Mouse (Mus musculus) macrophage (primary cell): ENCODE measurements around the gene Slc18a3. TPM values are rescaled to one million over a fixed set of nuclear protein-coding genes. Genes with fewer than 3 reads are reported as not detected.

Experiments
- H3K27ac ChIP-seq: fragments of 350-480 bp; formaldehyde crosslinking; 2 replicates; pipeline ENCODE4 v1.9.0; 2021
- H3K36me3 ChIP-seq: fragments of 350-480 bp; formaldehyde crosslinking; 2 replicates; pipeline ENCODE4 v1.9.0; 2021; ENCODE audit errors: inconsistent target
- H3K4me3 ChIP-seq: fragments of 350-480 bp; formaldehyde crosslinking; 2 replicates; pipeline ENCODE4 v1.9.0; 2021; ENCODE audit errors: inconsistent target
- H3K79me2 ChIP-seq: fragments of 350-480 bp; formaldehyde crosslinking; 2 replicates; pipeline ENCODE4 v1.9.0; 2021; ENCODE audit errors: inconsistent target
- WGBS: methylation state at CpG from one replicate; pipeline ENCODE4 v1.1.7; 2026; ENCODE audit warnings: inconsistent platforms; ENCODE audit not compliant: missing documents; 5-methylcytosine and 5-hydroxymethylcytosine counted together
- polyA plus RNA-seq: library from polyadenylated mRNA; stranded (reverse); fragments of 250-400 nt; gene quantifications from 3 replicates; pipeline ENCODE4 v1.2.4, GENCODE M21; 2018; ENCODE audit warnings: inconsistent platforms
- total RNA-seq, 78 experiments: library from RNA; depleted of rRNA; stranded (reverse); fragments of 250-400 nt; gene quantifications; 1 replicate in 9 of 78; 2 replicates in 24 of 78; 3 replicates in 43 of 78; 4 replicates in 2 of 78; pipeline ENCODE4 v1.2.4; 2018; ENCODE audit warnings: inconsistent platforms in 56 of 78

Gene Slc18a3
- not detected for total RNA-seq (2018; cell fraction: chromatin; rRNA removed)
- not detected for total RNA-seq (2018; cell fraction: cytosol; rRNA removed)
- total RNA-seq (2018; cell fraction: nucleus; rRNA removed): not detected
- polyA plus RNA-seq: not detected in 3 replicates

- H3K79me2 ChIP-seq: no peaks in the 10 kb centered on the region
- no peak within 1 kb of the TSS for H3K27ac ChIP-seq
- WGBS: 4% methylated on average over 47 of the region's 70 CpGs
- no peaks in the 10 kb centered on the region for H3K36me3 ChIP-seq
- no peak within 1 kb of the TSS for H3K4me3 ChIP-seq
Observed at GRCm38 (mm10) chr14:32464601-32465505, at the start of gene Slc18a3. Gene Slc18a3, minus strand, starts transcription at chr14:32464850.

- under 1% methylated on average over 52 of the region's 62 CpGs for WGBS
- no peak within 1 kb of the TSS for H3K27ac ChIP-seq
- peaks cover 12% of the 10 kb centered on the region; the same call in 1 of the 2 replicates for H3K36me3 ChIP-seq
- H3K79me2 ChIP-seq: peaks cover 31% of the 10 kb centered on the region; the same call in 1 of the 2 replicates
- H3K4me3 ChIP-seq: peak within 1 kb of the TSS; percentile 64
Observed at GRCm38 (mm10) chr14:32513336-32514032, 48.8 kb upstream of the Slc18a3 start, which contains the start of gene Ercc6. Gene Ercc6, plus strand, starts transcription at chr14:32513521.

GRCm38 (mm10) chr14:32512912-32513311 lies 48.3 kb upstream of the Slc18a3 start:
- 61% methylated on average over 9 of the region's 9 CpGs for WGBS
- Histone ChIP-seq H3K4me3 (no peak overlapping the region), H3K79me2 (peaks cover 27% of the 10 kb centered on the region; the same call in 1 of the 2 replicates), H3K27ac (no peak overlapping the region), H3K36me3 (peaks cover 10% of the 10 kb centered on the region; the same call in 1 of the 2 replicates)

- Histone ChIP-seq H3K4me3 (no peak overlapping the region), H3K79me2 (peaks cover 9% of the 10 kb centered on the region; the same call in 1 of the 2 replicates), H3K27ac (no peak overlapping the region), H3K36me3 (no peaks in the 10 kb centered on the region)
- WGBS: 62% methylated on average over 6 of the region's 6 CpGs
Observed at GRCm38 (mm10) chr14:32509443-32509961, 44.9 kb upstream of the Slc18a3 start.

- Histone ChIP-seq H3K36me3 (no peaks in the 10 kb centered on the region), H3K27ac (no peak overlapping the region), H3K79me2 (no peaks in the 10 kb centered on the region), H3K4me3 (no peak overlapping the region)
- 56% methylated on average over 10 of the region's 10 CpGs for WGBS
Observed at GRCm38 (mm10) chr14:32508105-32508835, 43.6 kb upstream of the Slc18a3 start.

- 98% methylated on average over 4 of the region's 4 CpGs for WGBS
- no peaks in the 10 kb centered on the region for H3K79me2 ChIP-seq
- H3K36me3 ChIP-seq: no peaks in the 10 kb centered on the region
- no peak overlapping the region for H3K27ac ChIP-seq
- no peak overlapping the region for H3K4me3 ChIP-seq
Observed at GRCm38 (mm10) chr14:32507216-32507615, 42.6 kb upstream of the Slc18a3 start.

GRCm38 (mm10) chr14:32506329-32506728 lies 41.7 kb upstream of the Slc18a3 start:
- no peak overlapping the region for H3K27ac ChIP-seq
- H3K36me3 ChIP-seq: no peaks in the 10 kb centered on the region
- H3K4me3 ChIP-seq: no peak overlapping the region
- no peaks in the 10 kb centered on the region for H3K79me2 ChIP-seq
- WGBS: 95% methylated on average over 9 of the region's 10 CpGs

- H3K36me3 ChIP-seq: no peaks in the 10 kb centered on the region
- H3K79me2 ChIP-seq: no peaks in the 10 kb centered on the region
- H3K27ac ChIP-seq: no peak overlapping the region
- H3K4me3 ChIP-seq: no peak overlapping the region
- WGBS: 64% methylated on average over 1 of the region's 1 CpGs
Observed at GRCm38 (mm10) chr14:32503897-32504296, 39.2 kb upstream of the Slc18a3 start.

- 16% methylated on average over 9 of the region's 9 CpGs for WGBS
- Histone ChIP-seq H3K36me3 (no peaks in the 10 kb centered on the region), H3K27ac (no peak overlapping the region), H3K79me2 (no peaks in the 10 kb centered on the region), H3K4me3 (no peak overlapping the region)
Observed at GRCm38 (mm10) chr14:32502764-32503688, 38.4 kb upstream of the Slc18a3 start.

GRCm38 (mm10) chr14:32501303-32501702 lies 36.7 kb upstream of the Slc18a3 start:
- Histone ChIP-seq H3K27ac (no peak overlapping the region), H3K79me2 (no peaks in the 10 kb centered on the region), H3K4me3 (no peak overlapping the region), H3K36me3 (no peaks in the 10 kb centered on the region)
- WGBS: 70% methylated on average over 2 of the region's 2 CpGs

GRCm38 (mm10) chr14:32496115-32496850 lies 31.6 kb upstream of the Slc18a3 start:
- Histone ChIP-seq H3K36me3 (no peaks in the 10 kb centered on the region), H3K79me2 (no peaks in the 10 kb centered on the region), H3K4me3 (no peak overlapping the region), H3K27ac (no peak overlapping the region)
- WGBS: 42% methylated on average over 8 of the region's 8 CpGs

- Histone ChIP-seq H3K36me3 (no peaks in the 10 kb centered on the region), H3K27ac (no peak overlapping the region), H3K4me3 (no peak overlapping the region), H3K79me2 (no peaks in the 10 kb centered on the region)
- WGBS: 17% methylated on average over 13 of the region's 13 CpGs
Observed at GRCm38 (mm10) chr14:32492521-32492920, 27.9 kb upstream of the Slc18a3 start.

- WGBS: 16% methylated on average over 3 of the region's 3 CpGs
- no peak overlapping the region for H3K4me3 ChIP-seq
Observed at GRCm38 (mm10) chr14:32482061-32482460, 17.4 kb upstream of the Slc18a3 start.

More at GRCm38 (mm10) chr14:32482061-32482460, 17.4 kb upstream of the Slc18a3 start:
- H3K27ac ChIP-seq: no peak overlapping the region
- H3K36me3 ChIP-seq: no peaks in the 10 kb centered on the region
- H3K79me2 ChIP-seq: no peaks in the 10 kb centered on the region
